Mouse (Mus musculus) left cerebral cortex, postnatal 4 days (tissue): Measurements from ENCODE around the gene Mfsd6. TPM values are rescaled to one million over a fixed set of nuclear protein-coding genes. Genes with fewer than 3 reads are reported as not detected.
A peak's percentile ranks its signal among the peaks of the same experiment; 100 is the strongest.

Source experiments
- DNase-seq: peaks from one replicate; pipeline ENCODE4 v3.0.0-alpha.2; 2022
- intact Hi-C: fragments of 180-260 bp; cut with DNase I; formaldehyde crosslinking; loops from one replicate; pipeline ENCODE4 v1.15.1; 2025
- total RNA-seq, 2 experiments: library from RNA; stranded (reverse); gene quantifications; 2 replicates each; pipeline ENCODE4 v1.2.3; 2021

The Mfsd6 gene
- total RNA-seq, 2 experiments from 2014 or later = 54.1 to 57.5 TPM

- intact Hi-C loops = loop anchor here (5.0 to 10.0 kb wide), 2 partner anchors 99 to 626 kb away; no protein-coding TSS in a partner anchor
- DNase-seq = peak; percentile 79
Observed at GRCm38 (mm10) chr1:52648153-52649027, 78.9 kb downstream of the Mfsd6 start.

- intact Hi-C loops = loop anchor here (10.0 kb wide), 1 partner anchor 634 kb away; no protein-coding TSS in a partner anchor
Observed at GRCm38 (mm10) chr1:52640736-52641135, 86.5 kb downstream of the Mfsd6 start.

GRCm38 (mm10) chr1:52640266-52640665, 87.0 kb downstream of the Mfsd6 start:
- intact Hi-C loops = loop anchor here (10.0 kb wide), 1 partner anchor 635 kb away; no protein-coding TSS in a partner anchor
- DNase-seq = no peak

More at GRCm38 (mm10) chr1:52640736-52641135, 86.5 kb downstream of the Mfsd6 start:
- no peak for DNase-seq

GRCm38 (mm10) chr1:52639090-52639489, 88.2 kb downstream of the Mfsd6 start:
- intact Hi-C loops = loop anchor here (10.0 kb wide), 1 partner anchor 396 kb away; no protein-coding TSS in a partner anchor
- DNase-seq = no peak

- no peak for DNase-seq
- intact Hi-C loops = loop anchor here (10.0 kb wide), 1 partner anchor 397 kb away; no protein-coding TSS in a partner anchor
Observed at GRCm38 (mm10) chr1:52638101-52638500, 89.2 kb downstream of the Mfsd6 start.

GRCm38 (mm10) chr1:52635932-52636331, 91.3 kb downstream of the Mfsd6 start:
- no peak for DNase-seq
- intact Hi-C loops = loop anchor here (10.0 kb wide), 1 partner anchor 399 kb away; no protein-coding TSS in a partner anchor

GRCm38 (mm10) chr1:52634251-52634650, 93.0 kb downstream of the Mfsd6 start:
- intact Hi-C loops = loop anchor here (5.0 to 10.0 kb wide), 2 partner anchors 332 to 401 kb away; no protein-coding TSS in a partner anchor
- DNase-seq = no peak

GRCm38 (mm10) chr1:52631570-52631969, 95.7 kb downstream of the Mfsd6 start:
- intact Hi-C loops = loop anchor here (2.0 to 10.0 kb wide), 3 partner anchors 131 to 403 kb away; partner anchors contain the start of gene Nab1

GRCm38 (mm10) chr1:52630937-52631299, 96.3 kb downstream of the Mfsd6 start:
- no peak for DNase-seq
- intact Hi-C loops = loop anchor here (2.0 to 10.0 kb wide), 3 partner anchors 130 to 404 kb away; partner anchors contain the start of gene Nab1

More at GRCm38 (mm10) chr1:52631570-52631969, 95.7 kb downstream of the Mfsd6 start:
- DNase-seq = no peak

- DNase-seq = peak; percentile 95
- intact Hi-C loops = loop anchor here (2.0 to 10.0 kb wide), 3 partner anchors 130 to 404 kb away; partner anchors contain the start of gene Nab1
Observed at GRCm38 (mm10) chr1:52630248-52630936, 96.9 kb downstream of the Mfsd6 start, which contains the start of gene Nemp2. Gene Nemp2, plus strand, starts transcription at chr1:52630703.

- intact Hi-C loops = no loop called here
Observed at GRCm38 (mm10) chr1:52620442-52620841, 106.8 kb downstream of the Mfsd6 start.

GRCm38 (mm10) chr1:52618217-52618616, 109.0 kb downstream of the Mfsd6 start:
- intact Hi-C loops = no loop called here
- DNase-seq = no peak

More at GRCm38 (mm10) chr1:52620442-52620841, 106.8 kb downstream of the Mfsd6 start:
- no peak for DNase-seq

- intact Hi-C loops = no loop called here
- DNase-seq = no peak
Observed at GRCm38 (mm10) chr1:52608486-52608885, 118.8 kb downstream of the Mfsd6 start.

GRCm38 (mm10) chr1:52607700-52608099, 119.6 kb downstream of the Mfsd6 start:
- intact Hi-C loops = no loop called here
- DNase-seq = no peak

Other genes with a start within 250 kb of the Mfsd6 start
- 10 to 100 TPM; 33.9 to 35.4 TPM for gene Nab1, start 226.8 kb downstream of the Mfsd6 start, total RNA-seq
- gene Nemp2, start 96.8 kb downstream of the Mfsd6 start, total RNA-seq = 1 to 10 TPM; 7.7 to 8.8 TPM
- 10 to 100 TPM; 37.5 to 44.2 TPM for gene Inpp1, start 90.2 kb upstream of the Mfsd6 start, total RNA-seq
- gene Hibch, start 117.5 kb upstream of the Mfsd6 start, total RNA-seq = 10 to 100 TPM; 12.9 to 14.3 TPM